Mouse (Mus musculus) spleen, adult 12 weeks (tissue): ENCODE measurements around the gene Cisd2.

Source experiments
- DNase-seq: peaks from one replicate; pipeline ENCODE4 v3.0.0; 2022; ENCODE audit warnings: low spot score

Gene Cisd2

GRCm38 (mm10) chr3:135411056-135411455 is 12.7 kb downstream of the Cisd2 start:
- no peak for DNase-seq

- no peak for DNase-seq
Observed at GRCm38 (mm10) chr3:135409219-135409618, 14.5 kb downstream of the Cisd2 start.

- no peak for DNase-seq
Observed at GRCm38 (mm10) chr3:135407351-135407750, 16.4 kb downstream of the Cisd2 start.

GRCm38 (mm10) chr3:135404599-135404998 is 19.1 kb downstream of the Cisd2 start:
- DNase-seq, result no peak

DNA sequence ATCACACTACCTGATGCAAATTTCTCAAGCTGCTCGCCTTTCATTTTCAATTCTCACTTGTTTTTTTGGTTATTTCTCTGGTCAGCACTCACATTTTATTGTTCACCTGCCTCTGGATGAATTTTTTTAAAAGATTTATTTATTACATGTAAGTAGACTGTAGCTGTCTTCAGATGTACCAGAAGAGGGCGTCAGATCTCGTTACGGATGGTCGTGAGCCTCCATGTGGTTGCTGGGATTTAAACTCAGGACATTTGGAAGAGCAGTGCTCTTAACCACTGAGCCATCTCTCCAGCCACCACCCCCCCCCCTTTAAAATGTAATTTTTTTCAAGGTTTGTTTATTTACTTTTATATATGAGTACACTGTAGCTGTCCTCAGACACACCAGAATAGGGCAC is 19.9 kb downstream of the Cisd2 start:
- DNase-seq, result no peak

- no peak for DNase-seq
Observed at GRCm38 (mm10) chr3:135403211-135403610, 20.5 kb downstream of the Cisd2 start.

- peak; percentile 75 for DNase-seq
Observed at GRCm38 (mm10) chr3:135402201-135402658, 21.5 kb downstream of the Cisd2 start.

DNA sequence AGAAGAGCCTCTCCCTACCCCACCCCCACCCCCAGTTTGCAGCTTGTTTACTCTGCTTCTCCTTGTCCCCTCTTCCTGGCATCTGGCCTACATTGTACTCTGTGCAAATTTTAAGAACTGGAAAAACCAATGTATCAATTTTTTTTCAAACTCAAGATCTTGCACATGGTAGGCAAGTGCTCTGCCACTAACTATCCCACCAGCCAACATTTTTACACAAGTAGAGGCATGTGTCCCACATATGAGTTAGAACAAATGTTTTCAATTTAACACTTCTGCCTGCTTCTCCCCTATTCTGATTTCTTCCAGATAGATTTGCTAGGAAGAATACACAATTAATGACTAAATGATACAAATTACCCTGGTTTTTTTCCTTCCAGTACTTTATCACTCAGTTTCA is 26.6 kb downstream of the Cisd2 start:
- no peak for DNase-seq

DNA sequence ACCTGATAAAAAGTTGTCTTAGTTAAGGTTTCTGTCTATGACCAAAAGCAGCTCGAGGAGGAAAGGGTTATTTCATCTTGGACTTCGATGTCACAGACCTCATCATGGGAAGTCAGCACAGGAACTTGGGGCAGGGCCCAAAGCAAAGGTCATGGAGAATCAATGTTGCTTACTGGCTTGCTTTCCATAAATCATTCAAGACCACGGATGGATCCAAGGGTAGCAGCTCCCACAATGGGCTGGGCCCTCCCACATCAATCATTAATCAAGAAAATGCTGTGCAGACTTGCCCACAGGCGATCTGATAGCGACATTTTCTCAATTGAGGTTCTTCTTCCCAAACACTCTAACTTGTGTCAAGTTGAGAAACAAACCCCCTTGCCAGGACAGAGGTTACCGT is 27.6 kb downstream of the Cisd2 start:
- no peak for DNase-seq

- no peak for DNase-seq
Observed at GRCm38 (mm10) chr3:135395085-135395484, 28.6 kb downstream of the Cisd2 start.

DNA sequence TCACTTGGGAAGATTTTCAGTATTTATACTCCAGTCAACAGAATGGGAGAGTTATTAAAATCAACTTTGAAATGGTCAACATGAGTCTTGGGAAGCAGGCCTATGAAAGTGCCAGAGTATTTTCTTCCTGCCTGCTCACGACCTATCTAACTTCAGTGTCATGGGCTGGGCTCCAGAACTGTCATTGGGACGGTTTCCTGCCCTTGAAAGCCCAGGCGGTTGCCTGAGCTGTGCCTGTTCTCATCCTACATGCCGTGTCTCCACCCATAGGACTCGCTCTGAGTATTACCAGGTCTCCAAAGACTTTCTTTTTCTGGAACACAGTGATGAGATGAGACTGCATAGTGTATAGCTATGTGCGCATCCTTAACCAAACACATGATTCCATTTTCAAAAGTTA is 30.5 kb downstream of the Cisd2 start:
- no peak for DNase-seq

- DNase-seq, result no peak
Observed at GRCm38 (mm10) chr3:135379868-135380267, 43.9 kb downstream of the Cisd2 start.

GRCm38 (mm10) chr3:135377445-135377844 is 46.3 kb downstream of the Cisd2 start:
- DNase-seq, result no peak

DNA sequence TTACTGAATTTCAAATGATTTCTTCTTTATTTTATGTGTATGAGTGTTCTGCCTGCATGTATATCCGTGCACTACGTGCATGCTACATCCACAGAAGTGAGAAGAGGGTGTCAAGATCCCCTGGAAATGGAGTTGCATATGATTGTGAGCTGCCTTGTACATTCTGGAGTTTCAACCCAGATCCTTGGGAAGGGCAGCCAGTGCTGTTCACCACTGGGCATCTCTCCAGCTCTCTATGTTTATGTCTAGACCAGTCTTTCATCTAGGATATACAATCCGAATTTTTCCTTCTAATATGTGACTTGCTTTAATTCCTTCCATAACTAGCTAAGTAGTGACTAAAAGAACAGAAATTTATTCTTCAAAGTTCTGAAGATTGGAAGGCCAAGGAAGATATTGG is 47.9 kb downstream of the Cisd2 start:
- DNase-seq, result no peak

GRCm38 (mm10) chr3:135357394-135357793 is 66.3 kb downstream of the Cisd2 start:
- no peak for DNase-seq
